Mouse (Mus musculus) kidney, postnatal 0 days (tissue): ENCODE data around the gene Ddx24. TPM values are rescaled to one million over a fixed set of nuclear protein-coding genes. Genes with fewer than 3 reads are reported as not detected.

ENCODE experiments used
- ATAC-seq: fragments of 200-750 bp; cut with Nextera tagmentation; replicated peaks from 2 replicates; pipeline ENCODE4 v1.8.0; 2017; ENCODE audit warnings: low read depth, moderate number of reproducible peaks, moderate TSS enrichment, moderate library complexity; ENCODE audit not compliant: low FRiP score
- DNase-seq: peaks from one replicate; pipeline ENCODE4 v3.0.0-alpha.2; 2016; ENCODE audit warnings: low spot score
- H3K27ac ChIP-seq: fragments of 300-500 bp; sonication (generic); 2 replicates; pipeline ENCODE4 v1.5.1; 2014; ENCODE audit warnings: mild to moderate bottlenecking
- H3K27me3 ChIP-seq: fragments of 300-500 bp; sonication (generic); 2 replicates; pipeline ENCODE4 v1.6.1; 2014; ENCODE audit warnings: low read length, mixed read lengths; ENCODE audit not compliant: insufficient read depth
- H3K36me3 ChIP-seq: fragments of 300-500 bp; sonication (generic); 2 replicates; pipeline ENCODE4 v1.6.1; 2014; ENCODE audit warnings: low read length, mixed read lengths; ENCODE audit not compliant: insufficient read depth
- H3K4me1 ChIP-seq: fragments of 300-500 bp; sonication (generic); replicated peaks from 2 replicates; pipeline ENCODE4 v1.6.1; 2014; ENCODE audit warnings: antibody characterized with exemption, low read length, mixed read lengths; ENCODE audit not compliant: insufficient read depth
- H3K4me2 ChIP-seq: fragments of 300-500 bp; sonication (generic); 2 replicates; pipeline ENCODE4 v1.6.1; 2014; ENCODE audit warnings: mild to moderate bottlenecking, low read length, moderate library complexity, mixed read lengths
- H3K4me3 ChIP-seq: fragments of 300-500 bp; sonication (generic); replicated peaks from 2 replicates; pipeline ENCODE4 v1.5.1; 2014; ENCODE audit warnings: low read depth, low read length
- H3K9ac ChIP-seq: fragments of 300-500 bp; sonication (generic); 2 replicates; pipeline ENCODE4 v1.6.1; 2014; ENCODE audit warnings: low read depth, low read length
- H3K9me3 ChIP-seq: fragments of 300-500 bp; sonication (generic); replicated peaks from 2 replicates; pipeline ENCODE4 v1.6.1; 2016; ENCODE audit warnings: low read length, inconsistent platforms, mixed read lengths
- CTCF ChIP-seq: IDR thresholded peaks from 2 replicates; pipeline ENCODE4 v1.5.1; 2016; ENCODE audit warnings: antibody characterized with exemption, low read depth, mild to moderate bottlenecking, moderate library complexity
- WGBS: fragments of 180-500 bp; shearing (Covaris S2); extraction: QIAGEN DNeasy Blood & Tissue Kit; methylation state at CpG from one replicate; pipeline ENCODE4 v1.1.7; 2014; 5-methylcytosine and 5-hydroxymethylcytosine counted together
- polyA plus RNA-seq: library from polyadenylated mRNA; unstranded; fragments of >200 nt; fragmentation: Nextera tagmentation; extraction: Ambion mirVana; gene quantifications from 2 replicates; pipeline ENCODE4 v1.2.1, GENCODE M21; 2015

Gene Ddx24
- polyA plus RNA-seq, 1 experiment from 2014 or later: 120 TPM

- Histone ChIP-seq H3K4me1 (no peaks in the 10 kb centered on the region), H3K36me3 (no peaks in the 10 kb centered on the region), H3K27me3 (no peaks in the 10 kb centered on the region), H3K4me3 (peak within 1 kb of the TSS; percentile 1; the same call in 1 of the 2 replicates), H3K9me3 (no peaks in the 10 kb centered on the region), H3K27ac (no peak within 1 kb of the TSS), H3K9ac (no peak within 1 kb of the TSS), H3K4me2 (peak within 1 kb of the TSS; percentile 41)
- WGBS: 52% methylated on average over 3 of the region's 3 CpGs
- no peak for TF ChIP-seq CTCF
- ATAC-seq (no peak; the same call in 1 of the 2 replicates), DNase-seq (peak; percentile 70)
These were observed 17.9 kb upstream of the Ddx24 start, which contains the start of gene Ifi27l2a for GRCm38 (mm10) chr12:103443524-103443923. Gene Ifi27l2a (minus strand): TSS chr12:103443680.

GRCm38 (mm10) chr12:103437601-103438000, 12.0 kb upstream of the Ddx24 start:
- TF ChIP-seq CTCF: no peak
- Histone ChIP-seq H3K27me3 (no peaks in the 10 kb centered on the region), H3K36me3 (0 out of 2 replicates have a peak, but pooled peaks cover 4% of the 10 kb centered on the region), H3K4me3 (no peak overlapping the region), H3K9me3 (no peaks in the 10 kb centered on the region), H3K4me2 (no peak overlapping the region), H3K27ac (no peak overlapping the region), H3K9ac (no peak overlapping the region), H3K4me1 (no peaks in the 10 kb centered on the region)
- WGBS: 83% methylated on average over 1 of the region's 1 CpGs
- DNase-seq (no peak), ATAC-seq (no peak)

DNA sequence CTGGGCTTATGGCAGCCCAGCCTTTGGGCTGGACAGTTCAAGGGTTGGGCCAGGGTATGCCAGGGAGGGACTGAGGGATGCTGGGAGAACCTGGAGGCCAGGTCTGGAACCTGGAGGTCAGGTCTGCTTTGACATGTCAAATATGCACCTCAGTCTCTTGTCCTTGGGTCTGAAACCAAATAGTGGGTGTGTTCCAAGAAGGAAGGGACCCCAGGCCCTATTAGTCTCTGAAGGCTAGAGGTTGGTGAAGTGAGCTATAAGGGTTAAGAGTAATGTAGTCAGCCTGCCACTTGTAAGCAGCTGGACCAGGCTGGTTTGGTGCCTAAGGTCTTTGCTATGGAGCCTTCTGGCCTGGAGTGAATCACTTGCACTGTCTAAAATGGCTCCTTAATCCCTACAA, 9.2 kb upstream of the Ddx24 start:
- 0 out of 2 replicates have a peak, but pooled peaks cover 4% of the 10 kb centered on the region for H3K36me3 ChIP-seq
- no peak for TF ChIP-seq CTCF
- H3K9ac ChIP-seq: no peak overlapping the region
- H3K4me2 ChIP-seq: no peak overlapping the region
- H3K4me3 ChIP-seq: no peak overlapping the region
- H3K9me3 ChIP-seq: no peaks in the 10 kb centered on the region
- no peaks in the 10 kb centered on the region for H3K27me3 ChIP-seq
- DNase-seq (no peak), ATAC-seq (0 out of 2 replicates have a peak, but pooled peaks have one; percentile 4)
- H3K4me1 ChIP-seq: no peaks in the 10 kb centered on the region
- peak overlapping the region; percentile 85 for H3K27ac ChIP-seq

DNA sequence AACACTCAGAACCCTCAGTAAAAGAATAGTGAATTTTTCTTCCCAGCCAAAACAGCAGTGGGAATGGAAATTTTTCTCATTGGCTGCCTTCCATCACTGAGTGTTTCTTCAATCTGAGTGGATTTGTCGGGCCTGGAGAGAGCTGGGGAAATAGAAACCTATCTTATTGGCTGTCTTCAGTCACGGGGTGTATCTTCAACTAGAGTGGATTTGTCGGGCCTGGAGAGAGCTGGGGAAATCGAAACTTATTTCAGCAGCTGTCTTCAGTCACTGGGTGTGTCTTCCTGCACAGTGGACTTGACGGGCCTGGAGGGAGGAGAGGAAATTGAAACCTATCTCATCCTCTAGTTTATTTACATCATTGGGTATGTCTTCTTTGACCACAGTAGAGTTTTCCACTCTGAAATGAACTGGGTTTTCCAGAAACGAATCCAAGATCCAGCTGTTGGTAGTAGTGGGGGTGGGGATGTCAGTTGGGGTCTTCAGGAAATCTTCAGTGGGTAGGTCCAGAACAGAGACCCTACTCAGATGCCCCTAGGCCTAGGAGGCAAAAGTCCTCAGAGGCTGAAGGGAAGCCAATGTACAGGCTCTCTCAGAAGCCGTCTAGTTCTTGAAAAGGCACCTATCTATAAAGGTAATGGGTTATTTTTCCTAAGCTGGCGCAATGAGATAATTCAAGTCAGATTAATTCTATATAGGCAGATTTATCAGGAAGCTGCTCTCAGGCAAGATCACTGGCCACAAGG, 8.5 kb upstream of the Ddx24 start, which contains the start of gene Ifi27:
Gene Ifi27 (plus strand): TSS at position 226 of the 746 bp plus-strand sequence.
- TF ChIP-seq CTCF: no peak
- 35% methylated on average over 8 of the region's 8 CpGs for WGBS
- ATAC-seq (peak; percentile 96), DNase-seq (peak; percentile 97)
- Histone ChIP-seq H3K4me1 (no peaks in the 10 kb centered on the region), H3K9me3 (no peaks in the 10 kb centered on the region), H3K9ac (no peak within 1 kb of the TSS), H3K27ac (peak within 1 kb of the TSS; percentile 85), H3K36me3 (0 out of 2 replicates have a peak, but pooled peaks cover 4% of the 10 kb centered on the region), H3K27me3 (no peaks in the 10 kb centered on the region), H3K4me2 (peak within 1 kb of the TSS; percentile 36), H3K4me3 (no peak within 1 kb of the TSS)

GRCm38 (mm10) chr12:103433430-103433829, 7.8 kb upstream of the Ddx24 start:
- WGBS: 77% methylated on average over 2 of the region's 2 CpGs
- Histone ChIP-seq H3K9me3 (no peaks in the 10 kb centered on the region), H3K4me3 (no peak overlapping the region), H3K4me2 (no peak overlapping the region), H3K4me1 (no peaks in the 10 kb centered on the region), H3K9ac (no peak overlapping the region), H3K36me3 (0 out of 2 replicates have a peak, but pooled peaks cover 4% of the 10 kb centered on the region), H3K27me3 (no peaks in the 10 kb centered on the region), H3K27ac (peak overlapping the region; percentile 85; the same call in 1 of the 2 replicates)
- no peak for TF ChIP-seq CTCF
- DNase-seq (no peak), ATAC-seq (no peak)

- no peak for DNase-seq
- Histone ChIP-seq H3K9ac (no peak overlapping the region), H3K9me3 (no peaks in the 10 kb centered on the region), H3K4me1 (0 out of 2 replicates have a peak, but pooled peaks cover under 1% of the 10 kb centered on the region), H3K27me3 (no peaks in the 10 kb centered on the region), H3K4me2 (no peak overlapping the region), H3K4me3 (no peak overlapping the region), H3K27ac (no peak overlapping the region), H3K36me3 (0 out of 2 replicates have a peak, but pooled peaks cover 8% of the 10 kb centered on the region)
- ATAC-seq: no peak
- 93% methylated on average over 7 of the region's 7 CpGs for WGBS
- peak; percentile 18; the same call in 1 of the 2 replicates for TF ChIP-seq CTCF
These were observed 1.1 kb upstream of the Ddx24 start for GRCm38 (mm10) chr12:103426710-103427109.
